Mouse (Mus musculus) left cerebral cortex, postnatal 10 days (tissue): ENCODE results near the gene Fhad1. TPM values are rescaled to one million over a fixed set of nuclear protein-coding genes. Genes with fewer than 3 reads are reported as not detected.
"Not testable (repeated sequence)": the region's sequence is repeated elsewhere in the genome, so short reads cannot be mapped to it uniquely, and the experiment has no call there.

Experiments used
- DNase-seq, 2 experiments: peaks; one replicate each; pipeline ENCODE4 v3.0.0; 2021 to 2022; ENCODE audit warnings: low spot score in 2 of 2, mixed read lengths in 1 of 2; ENCODE audit errors: extremely low spot score in 1 of 2
- intact Hi-C: fragments of 180-260 bp; cut with DNase I; formaldehyde crosslinking; loops from one replicate; pipeline ENCODE4 v1.15.1; 2025
- total RNA-seq, 2 experiments: library from RNA; stranded (reverse); gene quantifications; 2 replicates each; pipeline ENCODE4 v1.2.3; 2021

Gene Fhad1
- total RNA-seq, 2 experiments from 2014 or later: 2.3 to 2.7 TPM

- intact Hi-C loops: no loop called here
- no peak for DNase-seq
These were observed 31.6 kb upstream of the Fhad1 start for GRCm38 (mm10) chr4:142046496-142046895.

- intact Hi-C loops: no loop called here
- DNase-seq: no peak
These were observed 30.8 kb upstream of the Fhad1 start for GRCm38 (mm10) chr4:142045595-142046163.

GRCm38 (mm10) chr4:142044452-142044851, 29.6 kb upstream of the Fhad1 start:
- no peak for DNase-seq
- intact Hi-C loops: no loop called here

- no peak for DNase-seq
- intact Hi-C loops: no loop called here
These were observed 24.9 kb upstream of the Fhad1 start for GRCm38 (mm10) chr4:142039662-142040353.

DNA sequence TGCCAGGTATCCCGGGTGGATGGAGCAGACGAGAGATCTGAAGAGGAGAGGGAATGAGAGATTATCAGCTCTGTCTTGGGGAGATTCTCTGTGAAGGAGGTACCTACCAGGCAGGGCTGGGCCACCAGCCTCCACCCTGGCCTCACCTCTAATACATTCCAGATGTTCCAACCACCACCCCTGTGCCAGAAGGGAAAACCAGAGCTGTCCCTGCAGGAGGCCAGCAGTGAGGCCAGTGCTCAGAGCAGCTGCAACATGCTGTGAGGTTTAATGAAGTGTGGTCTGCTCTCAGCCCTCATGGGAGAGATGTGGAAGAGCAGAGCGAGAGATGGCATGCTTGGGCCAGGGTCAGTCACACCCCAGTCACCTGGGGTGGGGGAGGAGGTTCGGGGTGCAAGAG, 23.0 kb upstream of the Fhad1 start:
- no peak for DNase-seq
- intact Hi-C loops: no loop called here

DNA sequence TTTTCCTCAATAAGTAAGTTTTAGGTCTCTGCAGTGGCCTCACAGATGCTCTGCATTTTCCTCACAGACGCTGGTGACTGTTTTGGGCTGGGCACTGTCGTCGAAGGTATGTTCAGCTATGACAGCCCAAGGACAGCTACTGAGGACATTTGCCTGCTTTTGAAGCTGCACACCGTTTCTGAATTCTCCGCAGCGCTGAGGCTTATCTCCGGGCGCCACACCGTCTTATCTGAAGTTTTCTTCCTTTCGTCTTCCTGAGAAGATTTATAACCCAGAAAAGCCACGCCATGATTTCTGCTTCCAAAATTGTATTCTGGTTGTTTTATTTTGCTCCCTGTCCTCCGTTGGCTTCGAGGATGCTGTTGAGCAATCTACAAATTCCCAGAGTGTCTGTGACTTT, 13.7 kb upstream of the Fhad1 start:
- no peak for DNase-seq
- intact Hi-C loops: no loop called here

DNA sequence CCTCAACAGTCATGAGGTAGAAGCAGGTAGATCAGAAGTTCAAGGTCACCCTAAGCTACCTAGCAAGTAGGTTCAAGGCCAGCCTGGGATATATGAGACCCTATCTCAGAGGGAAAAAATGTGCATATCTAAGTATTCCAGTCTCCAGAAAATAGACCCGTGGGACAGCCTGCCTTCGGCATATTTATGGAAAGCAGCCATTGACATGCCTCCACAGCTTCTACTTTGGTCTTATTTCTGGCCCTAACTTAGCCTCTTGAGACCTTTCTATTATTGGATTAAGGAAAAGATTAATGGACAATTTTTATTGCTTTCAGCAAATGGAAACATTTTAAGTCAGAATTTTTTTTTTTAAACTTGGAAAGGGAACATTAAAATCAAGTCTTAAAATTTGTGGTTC, 12.1 kb upstream of the Fhad1 start:
- intact Hi-C loops: no loop called here
- DNase-seq: no peak

- intact Hi-C loops: no loop called here
- no peak for DNase-seq
These were observed 9.7 kb upstream of the Fhad1 start for GRCm38 (mm10) chr4:142024536-142024935.

DNA sequence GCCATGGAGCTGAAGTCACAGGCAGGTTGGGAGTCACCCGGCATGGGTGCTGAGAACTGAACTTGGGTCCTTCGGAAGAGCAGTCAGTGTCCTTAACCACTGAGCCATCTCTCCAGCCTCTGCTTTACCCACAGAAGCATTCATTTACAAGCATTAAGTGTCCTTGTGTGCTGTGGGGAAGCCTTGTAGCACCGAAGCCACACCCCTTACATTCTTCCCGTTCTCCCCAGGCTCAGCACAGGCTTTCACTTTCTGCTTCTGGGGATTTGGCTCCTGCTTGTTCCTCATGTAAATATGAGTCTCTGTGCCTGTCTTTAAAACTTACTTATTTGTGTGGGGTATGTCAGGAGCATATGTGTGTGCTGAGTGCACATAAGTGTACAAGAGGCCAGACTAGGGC, 8.3 kb upstream of the Fhad1 start:
- no peak for DNase-seq
- intact Hi-C loops: no loop called here

GRCm38 (mm10) chr4:142017686-142018085, 2.8 kb upstream of the Fhad1 start:
- DNase-seq: no peak
- intact Hi-C loops: no loop called here

GRCm38 (mm10) chr4:142011236-142011635, 3.6 kb downstream of the Fhad1 start:
- no peak for DNase-seq
- intact Hi-C loops: no loop called here

DNA sequence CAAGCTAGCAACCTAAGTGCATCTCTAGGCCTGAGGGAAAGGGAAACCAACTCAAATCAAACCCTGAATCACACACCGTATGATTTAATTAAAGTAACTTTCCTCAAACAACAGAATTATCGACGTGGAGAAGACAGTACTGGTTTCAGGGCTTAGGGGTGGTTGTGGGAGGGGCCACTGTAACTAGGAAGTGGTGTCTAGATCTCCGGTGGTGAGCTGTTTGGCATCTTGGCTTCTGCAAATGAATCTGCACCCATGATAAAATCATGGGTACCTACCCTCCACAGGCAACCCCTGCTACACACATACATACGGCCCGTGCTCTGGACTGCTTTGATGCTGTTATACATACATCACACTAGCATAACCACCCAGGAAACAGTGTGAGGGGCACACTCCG, 4.4 kb downstream of the Fhad1 start:
- intact Hi-C loops: no loop called here
- no peak for DNase-seq

DNA sequence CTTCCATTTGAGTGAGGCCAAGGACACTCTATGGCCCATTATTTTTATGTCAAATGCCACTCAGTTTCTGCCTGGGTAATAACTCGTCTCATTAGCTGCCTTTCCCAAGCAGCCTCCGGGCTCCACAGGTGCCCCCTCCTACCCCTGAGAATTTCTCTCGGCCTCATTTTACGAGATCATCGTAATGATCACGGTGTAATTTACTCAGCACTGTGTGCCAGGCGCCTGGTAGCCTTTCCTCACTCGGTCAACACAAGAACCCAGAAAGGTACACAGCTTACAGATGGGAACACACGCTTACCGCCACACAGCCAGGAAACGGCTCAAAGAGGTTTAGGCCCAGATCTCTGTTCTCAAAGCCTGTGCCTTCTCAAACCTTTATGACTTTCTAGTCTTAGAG, 6.7 kb downstream of the Fhad1 start:
- no peak for DNase-seq
- intact Hi-C loops: loop anchor here (10.0 kb wide), 1 partner anchor 227 kb away; the partner anchor contains the start of gene Kazn

DNA sequence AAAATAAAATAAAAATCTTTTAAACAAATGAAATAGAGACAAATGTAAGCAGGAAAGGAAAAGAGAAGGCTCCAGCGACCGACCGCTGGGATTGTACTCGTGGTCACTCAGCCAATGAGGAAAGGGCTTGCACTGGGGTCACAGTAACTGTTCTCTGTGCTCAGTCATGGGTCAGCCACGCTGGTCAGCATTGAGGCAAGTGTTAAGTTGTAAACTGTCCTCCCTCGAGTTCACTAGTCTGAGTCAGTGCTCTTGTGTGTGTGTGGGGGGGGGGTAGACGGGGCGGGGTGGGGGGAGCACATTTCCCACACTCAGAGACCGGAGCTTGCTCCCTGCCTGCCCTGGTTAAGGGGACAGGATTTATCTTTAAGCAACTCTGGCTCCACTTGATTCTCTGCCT, 14.3 kb downstream of the Fhad1 start:
- no peak for DNase-seq
- intact Hi-C loops: loop anchor here (10.0 kb wide), 1 partner anchor 234 kb away; the partner anchor contains the start of gene Kazn

GRCm38 (mm10) chr4:141999494-142000074, 15.3 kb downstream of the Fhad1 start:
- intact Hi-C loops: loop anchor here (10.0 kb wide), 1 partner anchor 235 kb away; the partner anchor contains the start of gene Kazn
- no peak for DNase-seq

DNA sequence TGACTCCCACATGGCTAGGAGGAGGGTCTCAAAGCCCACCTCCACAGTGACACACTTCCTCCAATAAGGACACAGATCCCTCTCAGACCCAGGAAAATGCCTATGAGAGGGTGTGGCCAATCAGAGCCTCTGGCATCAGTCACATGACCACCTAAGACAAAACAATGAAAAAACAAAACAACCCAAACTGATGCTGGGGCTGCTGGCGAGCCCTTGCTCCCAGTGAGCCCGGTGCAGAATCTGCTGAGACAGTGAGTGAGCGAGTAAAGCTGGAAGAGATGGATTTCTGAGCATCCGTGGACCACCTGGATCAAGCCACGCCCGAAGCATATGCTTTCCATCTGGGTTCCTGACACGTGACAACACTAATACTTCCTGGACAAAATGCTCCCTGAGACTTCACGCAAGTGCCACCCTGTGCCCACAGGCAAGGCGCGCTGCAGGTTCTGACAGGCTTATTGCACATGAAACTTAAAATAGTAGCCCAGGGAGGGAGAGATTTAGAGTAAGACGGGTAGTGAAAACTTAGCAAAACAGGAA, 16.5 kb downstream of the Fhad1 start:
- intact Hi-C loops: no loop called here
- DNase-seq: no peak

GRCm38 (mm10) chr4:141996880-141997279, 18.0 kb downstream of the Fhad1 start:
- no peak for DNase-seq
- intact Hi-C loops: no loop called here

DNA sequence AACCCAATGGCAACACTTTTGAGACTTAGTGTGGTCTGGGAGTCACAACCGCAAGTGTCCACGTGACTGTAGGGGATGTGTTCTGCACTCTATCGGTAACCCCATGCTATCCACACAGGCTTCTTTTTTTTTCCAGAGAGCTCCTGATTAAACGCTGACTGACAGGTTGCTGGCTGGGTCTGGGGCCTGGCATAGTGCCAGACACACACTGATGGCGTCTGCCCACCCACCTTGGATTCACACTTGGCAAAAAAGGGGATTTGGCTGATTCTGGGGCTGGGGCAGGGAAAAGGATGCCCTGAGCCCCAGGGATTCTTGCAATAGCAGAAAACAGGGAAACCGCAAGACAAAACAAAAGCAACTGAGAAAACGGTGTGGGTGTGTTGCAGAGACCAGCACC, 18.8 kb downstream of the Fhad1 start:
- intact Hi-C loops: no loop called here
- no peak for DNase-seq

DNA sequence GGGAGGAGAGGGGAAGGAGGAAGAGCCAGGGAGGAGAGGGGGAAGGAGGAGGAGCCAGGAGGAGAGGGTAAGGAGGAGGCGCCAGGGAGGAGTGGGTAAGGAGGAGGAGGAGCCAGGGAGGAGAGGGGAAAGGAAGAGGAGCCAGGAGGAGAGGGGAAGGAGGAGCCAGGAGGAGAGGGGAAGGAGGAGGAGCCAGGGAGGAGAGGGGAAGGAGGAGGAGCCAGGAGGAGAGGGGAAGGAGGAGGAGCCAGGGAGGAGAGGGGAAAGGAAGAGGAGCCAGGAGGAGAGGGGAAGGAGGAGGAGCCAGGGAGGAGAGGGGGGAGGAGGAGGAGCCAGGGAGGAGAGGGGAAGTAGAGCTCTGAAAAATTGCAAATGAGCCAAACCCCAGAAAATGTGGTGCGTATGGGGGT, 20.8 kb downstream of the Fhad1 start:
- DNase-seq, intact Hi-C loops: not testable (repeated sequence)
